Mouse (Mus musculus): Measurements from ENCODE around the gene Pnpla2.

Gene Pnpla2

DNA sequence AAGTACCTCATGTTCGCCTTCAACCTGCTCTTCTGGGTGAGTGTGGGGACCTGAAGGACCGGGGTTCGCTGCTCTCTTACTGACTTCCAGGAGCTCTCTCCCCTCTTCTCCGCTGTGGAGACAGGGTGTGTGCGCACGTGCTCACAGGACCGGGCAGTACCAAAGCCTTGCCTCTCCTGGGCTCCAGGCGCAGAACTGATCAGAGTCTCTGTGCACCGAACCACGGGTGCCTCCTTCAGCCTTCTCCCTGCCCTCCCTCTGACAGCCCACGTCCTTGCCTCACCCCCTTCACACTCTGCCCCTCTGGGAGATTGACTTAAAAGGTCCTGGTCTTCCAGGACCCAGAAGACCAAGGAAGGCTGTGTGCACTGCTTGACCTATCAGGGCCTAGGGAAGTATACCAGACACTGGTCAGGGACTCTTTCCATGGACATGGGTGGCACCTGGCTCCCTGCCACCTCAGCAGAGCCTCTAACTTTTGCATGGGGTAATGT lies 27.6 kb downstream of the Pnpla2 start:
- no peak for DNase-seq (ENCODE audit: low spot score in 2 of 2)

GRCm38 (mm10) chr7:141483114-141483653 lies 28.2 kb downstream of the Pnpla2 start:
- DNase-seq (ENCODE audit: low spot score in 2 of 2): no peak

DNA sequence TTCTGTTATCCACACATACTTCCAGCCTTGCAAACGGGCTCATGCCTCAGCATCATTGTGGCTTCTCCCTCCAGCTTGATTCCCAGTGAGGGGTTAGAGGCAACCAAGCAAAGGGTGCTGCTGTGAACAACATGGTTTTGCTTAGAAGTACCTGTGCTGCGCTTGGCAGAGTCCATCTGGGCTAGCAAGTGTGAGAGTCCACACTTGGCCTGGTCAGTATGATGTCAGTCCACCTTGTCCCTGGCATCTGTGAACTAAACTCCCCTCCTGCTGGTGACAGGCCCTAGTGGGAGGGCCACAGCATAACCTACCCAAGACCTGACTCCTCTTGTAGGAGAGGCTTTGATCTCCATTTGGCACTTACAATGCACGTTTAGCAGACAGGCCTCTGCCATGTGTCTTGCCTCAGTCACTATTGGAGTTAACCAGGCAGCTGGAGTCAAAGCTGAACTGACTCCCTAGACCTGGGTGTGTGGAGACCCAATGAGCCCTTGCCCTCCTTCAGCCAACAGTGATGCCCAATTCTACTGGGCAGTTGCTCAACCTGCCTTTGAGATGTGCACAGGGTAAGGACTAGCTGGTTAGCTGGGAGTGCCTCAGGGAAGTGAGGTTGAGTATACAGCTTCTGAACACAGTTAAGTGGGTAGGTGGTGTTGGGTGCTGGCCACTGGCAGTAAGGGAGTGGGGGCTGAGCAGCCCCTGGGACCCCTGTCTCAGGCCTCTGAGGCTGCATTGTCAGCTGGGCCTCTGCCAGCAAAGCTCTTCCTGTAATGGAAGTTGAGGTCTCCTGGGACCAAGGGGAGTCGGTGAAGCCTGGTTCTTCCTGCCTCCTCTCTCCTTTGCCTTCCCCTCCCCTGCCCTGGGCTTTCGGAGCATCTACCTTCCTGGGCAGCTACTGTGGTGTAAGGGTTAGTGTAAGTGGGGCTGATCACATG lies 29.5 kb downstream of the Pnpla2 start:
- no peak for DNase-seq (ENCODE audit: low spot score in 2 of 2)

DNA sequence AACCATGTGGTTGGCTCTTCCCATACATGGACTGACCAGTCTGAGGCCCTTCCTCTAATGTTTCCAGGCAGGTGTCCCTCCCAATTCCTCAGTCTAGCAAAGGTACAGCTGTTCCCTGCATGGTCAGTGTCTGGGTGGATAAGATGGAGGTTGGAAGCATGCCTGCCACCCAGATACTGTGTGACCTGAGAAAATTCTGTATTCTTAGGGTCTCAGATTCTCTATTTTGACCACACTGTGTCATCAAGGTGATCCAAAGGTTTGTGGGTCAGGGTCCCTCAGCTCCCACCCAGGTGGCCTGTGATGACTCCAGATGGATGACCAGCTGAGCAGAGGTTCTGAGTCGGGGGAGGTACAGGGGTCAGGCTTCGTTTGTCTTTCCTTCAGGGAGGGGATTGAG lies 30.2 kb downstream of the Pnpla2 start:
- DNase-seq (ENCODE audit: low spot score in 2 of 2): no peak

GRCm38 (mm10) chr7:141485606-141486005 lies 30.6 kb downstream of the Pnpla2 start:
- DNase-seq (ENCODE audit: low spot score in 2 of 2): peak in 1 of 2 experiments; percentile 82

DNA sequence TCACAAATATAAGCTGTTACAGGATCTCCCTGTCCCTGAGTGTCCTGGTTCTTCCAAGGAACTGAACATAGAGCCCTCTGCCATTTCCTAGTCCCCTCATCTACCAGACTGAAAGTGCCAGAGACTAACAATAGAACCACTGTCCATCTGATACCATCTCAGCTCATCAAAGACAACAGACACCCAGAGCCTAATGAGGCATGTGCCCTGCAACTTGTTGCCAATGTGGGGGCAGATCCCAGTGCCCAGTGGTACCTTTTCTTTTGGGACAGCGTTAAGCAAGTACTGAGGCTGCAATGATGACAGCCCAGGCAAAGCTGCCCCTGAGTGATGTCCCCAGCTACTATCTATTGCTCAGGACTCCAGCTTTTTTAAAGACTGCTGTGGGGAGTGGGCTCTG lies 31.2 kb downstream of the Pnpla2 start:
- DNase-seq (ENCODE audit: low spot score in 2 of 2): no peak

GRCm38 (mm10) chr7:141487141-141487540 lies 32.1 kb downstream of the Pnpla2 start:
- no peak for DNase-seq (ENCODE audit: low spot score in 2 of 2)

GRCm38 (mm10) chr7:141491151-141491550 lies 36.2 kb downstream of the Pnpla2 start:
- DNase-seq (ENCODE audit: low spot score in 2 of 2): no peak

DNA sequence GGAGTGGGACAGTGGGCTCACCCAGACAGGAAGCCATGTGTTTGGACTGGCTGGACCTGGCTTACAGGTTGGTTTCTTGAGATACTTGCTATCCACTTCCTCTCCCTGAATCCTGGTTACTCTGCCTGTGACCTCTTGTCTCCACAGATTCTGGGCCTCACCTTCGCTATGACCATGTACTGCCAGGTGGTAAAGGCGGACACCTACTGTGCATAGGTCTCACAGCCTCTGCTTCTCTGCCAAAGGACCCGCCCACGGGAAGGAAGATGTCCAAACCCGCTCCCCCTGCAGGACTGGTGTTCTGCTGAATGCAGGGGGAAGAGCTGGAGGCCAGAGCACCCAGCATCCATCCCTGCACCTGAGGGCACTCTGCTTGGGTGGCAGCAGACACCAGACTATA lies 37.7 kb downstream of the Pnpla2 start:
- no peak for DNase-seq (ENCODE audit: low spot score in 2 of 2)

DNA sequence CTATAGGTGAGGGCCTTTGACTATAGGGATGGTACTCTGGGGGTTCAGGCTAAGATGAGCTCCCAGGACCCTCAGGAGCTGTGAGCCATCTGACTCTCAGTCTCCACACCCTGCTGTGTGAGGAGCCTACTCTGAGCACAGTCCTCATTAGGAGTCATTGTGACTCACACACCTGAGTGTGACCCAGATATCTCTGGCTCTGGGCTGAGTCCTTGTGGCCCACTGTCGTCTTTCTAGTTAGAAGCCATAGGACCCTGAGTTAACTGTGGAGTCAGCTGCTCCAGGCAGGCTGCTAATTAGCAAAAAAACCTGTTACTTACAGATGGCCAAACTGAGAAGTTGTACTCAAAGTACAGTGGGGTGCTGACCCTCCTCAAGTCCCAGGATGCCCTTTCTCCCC lies 38.7 kb downstream of the Pnpla2 start:
- DNase-seq (ENCODE audit: low spot score in 2 of 2): no peak

DNA sequence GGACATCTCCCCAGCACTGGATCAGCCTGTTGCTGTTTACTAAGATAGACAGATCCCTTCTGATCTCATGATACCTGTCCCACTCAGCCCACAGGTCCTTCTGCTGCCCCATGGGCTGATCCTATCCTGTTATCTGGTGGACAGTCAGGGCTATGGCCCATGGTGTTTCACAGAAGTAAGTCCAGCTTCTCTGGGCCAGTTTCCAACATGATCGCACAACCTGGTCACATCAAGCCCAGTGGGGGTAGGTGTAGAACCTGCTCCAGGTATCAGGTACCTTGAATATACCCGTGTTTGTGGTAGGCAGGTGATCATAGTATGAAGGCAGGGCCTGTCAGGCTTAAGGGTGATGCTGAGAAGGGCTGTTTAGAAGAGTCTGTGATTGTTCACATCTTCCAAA lies 40.4 kb downstream of the Pnpla2 start:
- no peak for DNase-seq (ENCODE audit: low spot score in 2 of 2)

- DNase-seq (ENCODE audit: low spot score in 2 of 2): no peak
Measured at GRCm38 (mm10) chr7:141495940-141496339, 40.9 kb downstream of the Pnpla2 start.

DNA sequence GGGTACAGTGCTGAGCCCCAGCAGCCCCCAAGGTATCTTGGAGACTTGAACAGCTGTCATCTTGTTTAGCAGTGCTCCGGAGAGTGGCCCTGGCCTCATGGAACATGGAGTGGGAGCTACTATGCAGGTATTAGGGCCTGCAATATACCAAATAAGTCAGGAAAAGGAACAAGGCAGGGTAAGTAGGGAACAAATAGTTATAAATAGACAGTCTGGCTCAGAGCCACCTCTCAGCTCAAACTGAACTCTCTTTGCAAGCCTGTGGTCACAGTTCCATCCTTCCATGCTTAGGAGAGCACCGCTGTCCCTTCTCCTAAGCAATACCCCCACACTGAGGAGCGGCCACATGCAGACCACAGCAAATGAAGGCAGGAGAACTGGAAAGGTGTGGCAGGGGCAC lies 42.6 kb downstream of the Pnpla2 start:
- DNase-seq (ENCODE audit: low spot score in 2 of 2): no peak

DNA sequence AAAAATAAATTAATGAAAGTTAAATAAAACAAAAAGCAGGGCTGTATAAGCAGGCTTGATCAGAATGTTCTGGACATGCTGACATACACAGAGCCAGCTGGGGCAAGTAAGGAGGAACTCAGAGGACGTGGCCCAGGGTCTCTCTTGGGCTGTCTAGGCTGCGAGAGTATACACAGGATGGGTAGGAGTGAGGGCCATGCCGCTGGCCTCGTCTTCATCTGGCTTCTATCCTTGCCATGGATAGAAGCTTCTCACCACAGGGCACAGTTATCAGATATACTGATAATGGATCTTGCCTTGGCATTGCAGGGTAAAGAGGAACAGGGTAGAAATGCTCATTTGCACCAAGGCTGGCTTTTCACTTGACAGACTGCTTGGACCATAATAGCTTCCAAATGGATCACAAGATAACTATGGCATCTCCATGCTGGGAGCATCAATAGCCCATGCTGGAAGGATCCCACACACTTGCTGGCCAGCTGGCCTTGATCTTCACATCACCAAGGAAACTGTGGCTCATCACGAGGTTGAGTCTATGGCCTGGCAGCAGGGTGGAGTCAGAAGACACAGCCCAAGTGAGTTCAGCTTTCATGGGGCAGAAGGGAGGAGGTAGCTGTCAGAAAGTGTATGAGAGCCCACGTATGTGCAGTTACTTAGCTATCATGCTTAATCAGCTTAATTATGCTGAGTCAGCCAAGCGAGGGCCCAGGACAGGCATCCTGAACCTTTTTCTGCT lies 47.0 kb downstream of the Pnpla2 start:
- DNase-seq (ENCODE audit: low spot score in 2 of 2): peak in 1 of 2 experiments; percentile 49

GRCm38 (mm10) chr7:141502556-141502905 lies 47.5 kb downstream of the Pnpla2 start:
- peak in 1 of 2 experiments; percentile 44 for DNase-seq (ENCODE audit: low spot score in 2 of 2)

DNA sequence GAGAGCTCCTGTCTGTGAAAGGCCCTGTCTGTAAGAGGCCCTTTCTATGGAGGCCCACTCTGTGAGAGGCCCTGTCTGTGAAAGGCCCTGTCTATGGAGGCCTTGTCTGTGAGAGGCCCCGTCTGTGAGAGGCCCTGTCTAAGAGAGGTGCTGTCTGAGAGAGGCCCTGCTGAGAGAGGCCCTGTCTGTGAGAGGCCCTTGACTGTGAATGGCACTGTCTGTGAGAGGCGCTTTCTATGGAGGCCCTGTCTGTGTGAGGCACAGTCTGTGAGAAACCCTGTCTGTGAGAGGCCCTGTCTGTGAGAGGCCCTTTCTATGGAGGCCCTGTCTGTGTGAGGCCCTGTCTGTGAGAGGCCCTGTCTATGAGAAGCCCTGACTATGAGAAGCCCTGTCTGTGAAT lies 51.3 kb downstream of the Pnpla2 start:
- no peak for DNase-seq (ENCODE audit: low spot score in 2 of 2)

DNA sequence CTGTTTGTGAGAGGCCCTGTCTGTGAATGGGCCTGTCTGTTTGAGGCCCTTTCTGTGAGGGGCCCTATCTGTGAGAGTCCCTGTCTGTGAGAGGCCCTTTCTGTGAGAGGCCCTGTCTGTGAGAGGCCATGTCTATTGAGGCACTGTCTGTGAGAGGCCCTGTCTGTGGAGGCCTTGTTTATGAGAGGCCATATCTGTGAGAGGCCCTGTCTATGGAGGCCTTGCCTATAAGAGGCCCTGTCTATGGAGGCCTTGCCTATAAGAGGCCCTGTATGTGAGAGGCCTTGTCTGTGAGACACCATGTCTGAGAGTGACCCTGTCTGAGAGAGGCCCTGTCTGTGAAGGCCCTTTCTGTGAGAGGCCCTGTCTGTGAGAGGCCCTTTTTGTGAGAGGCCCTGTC lies 53.2 kb downstream of the Pnpla2 start:
- no peak for DNase-seq (ENCODE audit: low spot score in 2 of 2)

DNA sequence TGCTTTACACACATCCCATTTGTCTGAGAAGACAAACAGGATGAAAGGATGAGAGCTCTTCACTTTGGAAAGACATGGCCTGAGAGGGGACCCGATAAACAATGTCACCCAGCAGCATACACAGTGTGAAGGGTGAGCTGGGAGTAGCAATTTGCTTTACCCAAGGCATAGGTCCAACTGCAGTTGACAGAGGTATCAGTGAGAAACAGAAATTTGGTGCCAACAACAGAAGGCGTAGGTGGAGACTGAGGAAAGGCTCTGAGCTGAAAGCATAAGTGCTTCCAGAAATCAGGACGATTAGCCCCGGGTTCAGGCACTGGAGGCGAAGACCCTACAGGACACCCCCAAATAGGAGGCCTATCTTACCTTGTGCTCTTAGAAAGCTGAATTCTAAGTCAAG lies 55.2 kb downstream of the Pnpla2 start:
- no peak for DNase-seq (ENCODE audit: low spot score in 2 of 2)

All from cerebellum, postnatal 4 days (tissue).